Mouse (Mus musculus): ENCODE results near the gene Gimap8. TPM values are rescaled to one million over a fixed set of nuclear protein-coding genes. Genes with fewer than 3 reads are reported as not detected.

Gimap8 gene
- polyA plus RNA-seq, 1 experiment from 2014 or later: 7.3 TPM

GRCm38 (mm10) chr6:48685251-48685650 lies 38.2 kb downstream of the Gimap8 start:
- H3K27me3 ChIP-seq: no peaks in the 10 kb centered on the region
- TF ChIP-seq CTCF (IDR thresholded peaks at IDR 0.05): no peak
- DNase-seq (ENCODE audit: low read depth, low spot score): no peak
- ChIA-PET CTCF (interaction anchor here (0.9 to 2.8 kb wide), 3 partner anchors 9 to 14 kb away, joined by 3 to 10 read pairs (median 5); no protein-coding TSS in a partner anchor), POLR2A (no interaction called here)
- no peak for ATAC-seq
- in situ Hi-C loops (cut with MboI; ENCODE audit: low pct_unique_long_range_greater_than_20kb): no loop called here

- in situ Hi-C loops (cut with MboI; ENCODE audit: low pct_unique_long_range_greater_than_20kb): no loop called here
- ChIA-PET POLR2A (interaction anchor here (0.6 kb wide), 1 partner anchor 130 kb away, joined by 3 read pairs; no protein-coding TSS in a partner anchor), CTCF (interaction anchor here (0.8 to 2.8 kb wide), 4 partner anchors 8 to 36 kb away, joined by 3 to 10 read pairs (median 5); no protein-coding TSS in a partner anchor)
- no peak for ATAC-seq
- DNase-seq (ENCODE audit: low read depth, low spot score): no peak
- no peaks in the 10 kb centered on the region for H3K27me3 ChIP-seq
- no peak for TF ChIP-seq CTCF (IDR thresholded peaks at IDR 0.05)
Observed at GRCm38 (mm10) chr6:48685694-48686665, 38.9 kb downstream of the Gimap8 start.

- ChIA-PET CTCF (interaction anchor here (1.6 to 1.9 kb wide), 2 partner anchors 12 to 16 kb away, joined by 3 to 7 read pairs; no protein-coding TSS in a partner anchor), POLR2A (interaction anchor here (0.6 kb wide), 1 partner anchor 132 kb away, joined by 3 read pairs; no protein-coding TSS in a partner anchor)
- DNase-seq (ENCODE audit: low read depth, low spot score) (no peak), ATAC-seq (no peak)
- H3K27me3 ChIP-seq: no peaks in the 10 kb centered on the region
- in situ Hi-C loops (cut with MboI; ENCODE audit: low pct_unique_long_range_greater_than_20kb): no loop called here
- no peak for TF ChIP-seq CTCF (IDR thresholded peaks at IDR 0.05)
Observed at GRCm38 (mm10) chr6:48687077-48687476, 40.0 kb downstream of the Gimap8 start.

GRCm38 (mm10) chr6:48689320-48689719 lies 42.3 kb downstream of the Gimap8 start:
- no peak for DNase-seq (ENCODE audit: low read depth, low spot score)
- no peak for ATAC-seq
- no peak for TF ChIP-seq CTCF (IDR thresholded peaks at IDR 0.05)
- no peaks in the 10 kb centered on the region for H3K27me3 ChIP-seq
- CTCF ChIA-PET: no interaction called here
- in situ Hi-C loops (cut with MboI; ENCODE audit: low pct_unique_long_range_greater_than_20kb): no loop called here
- POLR2A ChIA-PET: no interaction called here

- ChIA-PET CTCF (interaction anchor here (0.7 to 2.7 kb wide), 3 partner anchors 8 to 47 kb away, joined by 3 to 10 read pairs (median 3); partner anchors contain the start of gene Gimap4), POLR2A (no interaction called here)
- in situ Hi-C loops (cut with MboI; ENCODE audit: low pct_unique_long_range_greater_than_20kb): no loop called here
- no peaks in the 10 kb centered on the region for H3K27me3 ChIP-seq
- ATAC-seq (no peak), DNase-seq (ENCODE audit: low read depth, low spot score) (no peak)
- TF ChIP-seq CTCF (IDR thresholded peaks at IDR 0.05): no peak
Observed at GRCm38 (mm10) chr6:48692962-48693361, 45.9 kb downstream of the Gimap8 start.

- in situ Hi-C loops (cut with MboI; ENCODE audit: low pct_unique_long_range_greater_than_20kb): no loop called here
- DNase-seq (ENCODE audit: low read depth, low spot score) (no peak), ATAC-seq (no peak)
- H3K27me3 ChIP-seq: no peaks in the 10 kb centered on the region
- no peak for TF ChIP-seq CTCF (IDR thresholded peaks at IDR 0.05)
- ChIA-PET CTCF (no interaction called here), POLR2A (no interaction called here)
Observed at GRCm38 (mm10) chr6:48696830-48697554, 50.0 kb downstream of the Gimap8 start.

- ChIA-PET CTCF (no interaction called here), POLR2A (no interaction called here)
- H3K27me3 ChIP-seq: no peaks in the 10 kb centered on the region
- ATAC-seq (no peak), DNase-seq (ENCODE audit: low read depth, low spot score) (no peak)
- TF ChIP-seq CTCF (IDR thresholded peaks at IDR 0.05): no peak
- in situ Hi-C loops (cut with MboI; ENCODE audit: low pct_unique_long_range_greater_than_20kb): no loop called here
Observed at GRCm38 (mm10) chr6:48697555-48697930, 50.5 kb downstream of the Gimap8 start.

GRCm38 (mm10) chr6:48698066-48698856 lies 51.2 kb downstream of the Gimap8 start:
- POLR2A ChIA-PET: no interaction called here
- no peaks in the 10 kb centered on the region for H3K27me3 ChIP-seq
- TF ChIP-seq CTCF (IDR thresholded peaks at IDR 0.05): no peak
- CTCF ChIA-PET: interaction anchor here (1.6 to 1.8 kb wide), 3 partner anchors 11 to 13 kb away, joined by 5 to 7 read pairs (median 5); no protein-coding TSS in a partner anchor
- no peak for DNase-seq (ENCODE audit: low read depth, low spot score)
- ATAC-seq: no peak
- in situ Hi-C loops (cut with MboI; ENCODE audit: low pct_unique_long_range_greater_than_20kb): no loop called here

GRCm38 (mm10) chr6:48698888-48699287 lies 51.9 kb downstream of the Gimap8 start:
- in situ Hi-C loops (cut with MboI; ENCODE audit: low pct_unique_long_range_greater_than_20kb): no loop called here
- ChIA-PET CTCF (interaction anchor here (1.6 to 1.8 kb wide), 3 partner anchors 12 to 14 kb away, joined by 5 to 7 read pairs (median 5); no protein-coding TSS in a partner anchor), POLR2A (no interaction called here)
- DNase-seq (ENCODE audit: low read depth, low spot score) (no peak), ATAC-seq (no peak)
- TF ChIP-seq CTCF (IDR thresholded peaks at IDR 0.05): no peak
- H3K27me3 ChIP-seq: no peaks in the 10 kb centered on the region
